Mouse (Mus musculus): ENCODE measurements around the gene Stoml3.

Stoml3 gene

GRCm38 (mm10) chr3:53478419-53479046 lies 9.9 kb upstream of the Stoml3 start:
- DNase-seq: no peak

DNA sequence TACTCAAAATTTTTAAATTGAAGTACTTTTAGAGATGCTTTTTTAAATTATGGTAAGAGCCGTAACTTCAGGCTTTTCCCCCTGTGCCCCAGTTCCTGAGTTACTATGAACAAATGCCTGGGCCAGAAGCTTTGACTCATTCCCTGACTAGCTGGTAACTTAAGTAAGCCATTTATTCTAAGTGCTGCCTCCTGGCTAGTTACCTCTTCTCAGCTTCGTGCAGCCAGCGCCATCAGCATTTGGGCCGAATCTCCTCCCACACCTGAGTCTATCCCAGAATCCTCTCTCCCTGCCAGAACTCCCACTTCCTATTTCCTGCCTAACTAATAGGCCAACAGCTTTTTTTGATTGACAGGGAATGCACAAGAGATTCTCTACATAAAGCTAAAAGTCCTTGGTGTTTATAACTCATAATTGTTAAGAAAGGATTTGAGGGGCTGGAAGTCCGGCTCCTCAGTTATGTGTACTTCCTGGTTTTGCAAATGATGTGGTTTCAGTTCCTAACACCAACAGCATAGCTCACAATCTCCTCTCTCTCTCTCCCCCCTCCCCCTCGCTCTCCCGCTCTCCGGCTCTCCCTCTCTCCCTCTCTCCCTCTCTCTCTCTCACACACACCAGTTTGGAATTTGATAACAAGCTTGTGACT lies 4.9 kb upstream of the Stoml3 start:
- DNase-seq: no peak

GRCm38 (mm10) chr3:53486561-53486960 lies 1.9 kb upstream of the Stoml3 start:
- no peak for DNase-seq

- DNase-seq: no peak
These were observed 1.4 kb upstream of the Stoml3 start for GRCm38 (mm10) chr3:53486996-53487576.

DNA sequence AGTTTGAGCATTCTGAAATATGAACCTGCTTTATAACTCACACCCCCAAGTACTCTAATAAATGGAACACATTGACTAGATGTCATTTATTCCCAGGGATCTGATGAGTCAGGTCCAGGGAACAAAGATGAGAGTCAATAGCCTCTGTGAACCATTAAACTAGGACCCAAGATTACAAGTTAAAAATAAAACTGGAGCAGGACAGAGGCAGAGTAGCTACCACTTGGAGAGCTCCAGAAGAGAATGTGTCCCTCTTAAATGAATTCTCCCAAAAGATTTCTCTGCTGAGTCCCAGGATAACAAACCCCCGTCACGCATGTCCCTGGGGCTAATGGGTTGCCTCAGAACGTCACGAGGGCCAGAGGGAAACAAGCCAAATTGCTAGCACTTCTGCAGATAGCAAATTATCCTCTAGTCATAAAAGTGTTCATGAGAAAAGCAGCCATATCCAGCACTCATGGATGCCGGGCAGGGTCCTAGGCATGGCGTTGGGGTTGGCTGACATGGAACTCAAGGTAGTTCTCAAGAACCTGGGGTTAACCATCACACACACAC lies 10.0 kb downstream of the Stoml3 start:
- peak; percentile 49 to 58 for DNase-seq

- DNase-seq: no peak
These were observed 14.0 kb downstream of the Stoml3 start for GRCm38 (mm10) chr3:53502428-53502827.

GRCm38 (mm10) chr3:53513096-53513495 lies 24.6 kb downstream of the Stoml3 start:
- no peak for DNase-seq

GRCm38 (mm10) chr3:53514221-53515065 lies 26.0 kb downstream of the Stoml3 start:
- no peak for DNase-seq

GRCm38 (mm10) chr3:53522794-53523193 lies 34.3 kb downstream of the Stoml3 start:
- no peak for DNase-seq

GRCm38 (mm10) chr3:53525737-53526136 lies 37.3 kb downstream of the Stoml3 start:
- DNase-seq: peak; percentile 75 to 81

DNA sequence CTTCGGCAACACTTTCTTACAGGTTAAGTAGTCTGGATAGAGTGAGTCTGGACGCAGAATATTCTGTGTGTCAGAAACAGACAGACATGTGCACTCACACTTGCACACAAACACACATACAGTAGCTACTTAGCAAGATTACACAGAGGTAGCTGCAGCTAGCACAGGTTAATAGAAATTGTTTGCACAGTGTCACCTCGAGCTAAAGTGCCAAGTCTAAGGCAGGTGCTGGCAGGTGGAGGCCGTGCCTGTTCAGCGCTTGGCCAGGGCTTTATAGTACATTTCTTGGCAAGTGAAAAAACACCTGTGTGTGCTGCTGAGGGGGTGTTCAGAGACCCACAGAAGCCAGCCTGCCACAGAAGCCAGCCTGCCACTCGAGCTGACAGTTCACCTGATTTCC lies 41.9 kb downstream of the Stoml3 start:
- no peak for DNase-seq

DNA sequence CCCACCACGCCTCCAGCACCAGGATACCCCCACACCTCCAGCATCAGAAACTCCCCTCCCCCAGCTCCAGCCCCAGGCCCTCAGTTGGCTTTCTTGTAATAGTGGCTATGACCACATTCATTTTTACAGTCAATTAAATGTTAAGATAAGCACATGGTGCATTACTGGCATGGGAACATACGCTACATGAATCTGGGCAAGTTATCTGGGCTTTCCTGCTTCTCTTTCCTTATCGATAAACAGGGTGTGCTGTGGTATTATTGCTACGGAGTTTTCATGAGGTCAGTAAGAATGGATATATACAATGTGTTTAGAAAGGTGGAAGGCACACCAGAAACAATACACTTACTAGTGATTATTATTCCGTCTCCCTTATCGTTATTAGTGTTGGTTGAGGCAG lies 43.6 kb downstream of the Stoml3 start:
- no peak for DNase-seq

DNA sequence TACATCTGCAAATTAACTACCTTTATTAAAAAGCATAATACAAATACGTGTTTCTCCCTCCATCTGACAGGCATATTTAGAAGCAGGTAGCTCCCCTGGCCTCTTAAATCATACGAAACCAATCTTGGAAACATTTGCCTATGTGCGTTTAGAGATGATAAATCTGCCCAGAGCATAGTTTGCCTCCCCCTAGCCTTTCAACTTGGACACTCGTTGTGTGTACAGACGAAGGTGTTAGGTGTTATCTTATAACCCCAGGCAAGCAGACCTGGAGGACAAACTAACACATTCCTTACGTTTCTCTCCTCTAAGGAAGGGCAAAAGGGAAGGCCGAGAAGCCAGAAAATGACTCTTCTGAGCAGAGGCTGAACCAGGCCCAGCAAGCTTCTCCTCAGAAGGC lies 64.2 kb downstream of the Stoml3 start:
- DNase-seq: no peak

DNA sequence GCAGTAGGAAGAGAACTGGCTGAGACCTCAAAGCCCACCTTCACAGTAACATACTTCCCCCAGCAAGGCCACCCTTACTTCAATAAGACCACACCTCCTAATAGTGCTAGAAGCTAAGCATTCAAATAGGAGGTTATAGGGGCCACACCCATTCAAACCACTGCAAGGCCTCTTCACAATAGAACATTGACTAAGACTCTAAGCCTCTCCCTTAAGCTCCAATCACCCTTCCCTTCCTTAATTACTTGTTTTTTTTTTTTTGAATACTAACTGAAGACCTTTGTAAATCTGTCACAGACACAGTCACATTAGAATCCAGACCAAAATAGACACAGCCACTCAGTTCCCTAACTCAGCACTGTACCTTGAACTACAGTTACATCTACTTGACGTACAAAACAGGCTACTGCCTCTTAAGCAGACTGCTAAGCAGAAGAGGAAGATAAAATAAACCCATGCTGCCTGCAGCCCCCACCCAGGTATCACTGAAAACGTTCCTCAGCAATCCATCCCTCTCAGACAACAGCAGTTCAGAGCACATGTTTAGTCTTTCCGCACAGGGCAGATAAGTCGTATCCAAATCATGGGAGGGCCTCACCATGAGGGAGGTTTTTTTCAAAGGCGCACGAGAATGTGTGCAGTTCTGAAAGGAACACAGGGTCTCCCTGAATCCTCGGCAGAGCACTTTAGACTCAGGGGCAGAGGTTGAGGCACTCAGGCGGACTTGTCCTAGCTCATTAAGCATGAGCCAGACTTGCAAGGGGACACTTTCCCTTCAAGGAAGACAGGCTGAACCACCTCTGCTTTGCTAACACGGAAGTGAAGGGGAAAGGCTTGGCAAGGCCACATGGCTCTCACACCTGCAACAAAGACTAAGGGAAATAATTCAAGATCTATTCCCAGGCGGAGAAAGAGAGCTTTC lies 66.8 kb downstream of the Stoml3 start:
- DNase-seq: peak; percentile 47 to 81

DNA sequence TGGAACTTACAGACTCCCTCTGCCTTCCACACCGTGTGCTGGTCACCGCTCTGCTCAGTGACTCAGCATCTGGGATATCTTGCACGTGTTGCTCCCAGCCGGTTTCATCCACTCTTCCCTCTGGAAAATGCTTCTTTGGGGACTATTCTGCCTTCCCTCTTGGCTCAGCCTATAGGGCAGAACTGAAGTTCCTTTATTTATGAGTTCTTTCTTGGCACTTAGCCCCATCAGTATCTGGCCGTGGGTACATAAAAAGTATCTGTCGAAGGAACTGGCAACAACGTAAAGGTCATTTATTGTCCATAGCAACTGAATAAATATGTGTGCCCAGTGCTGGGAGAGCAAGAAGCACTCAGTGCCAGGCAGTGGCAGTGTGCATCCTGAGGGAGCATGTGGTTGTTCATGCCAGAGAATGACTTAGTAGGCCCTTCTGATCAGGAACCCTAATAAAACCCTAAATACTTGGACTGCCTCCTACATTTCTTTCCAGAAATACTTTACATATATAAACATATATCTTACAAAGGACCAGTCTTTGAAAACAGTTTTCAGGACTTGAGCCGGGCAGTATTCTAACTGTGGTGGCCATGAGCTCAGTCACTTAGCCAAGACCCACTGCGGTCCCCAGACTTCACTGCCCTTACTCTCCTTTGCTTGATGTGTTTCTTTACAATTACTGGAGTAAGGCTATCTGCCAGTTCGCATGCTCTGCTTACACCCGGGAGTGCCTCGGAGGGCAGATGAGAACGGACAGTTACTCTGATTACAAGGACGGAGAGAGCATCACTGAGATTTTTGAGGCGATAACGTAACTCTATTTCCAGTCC lies 69.1 kb downstream of the Stoml3 start:
- no peak for DNase-seq

All from kidney, postnatal 25 days (tissue).